Mouse (Mus musculus) induced T-regulatory cell, adult 2 months (primary cell): ENCODE measurements around the gene Sh3kbp1.
A peak's percentile ranks its signal among the peaks of the same experiment; 100 is the strongest.
"Not testable (repeated sequence)": the region's sequence is repeated elsewhere in the genome, so short reads cannot be mapped to it uniquely, and the experiment has no call there.

Experiments
- DNase-seq: peaks from one replicate; pipeline ENCODE4 v3.0.0-alpha.2; 2012; ENCODE audit warnings: low read depth

Sh3kbp1 gene

GRCm38 (mm10) chrX:159626907-159627587, at the start of gene Sh3kbp1:
Sh3kbp1 (plus strand) TSS chrX:159627272.
- peak; percentile 75 for DNase-seq

DNA sequence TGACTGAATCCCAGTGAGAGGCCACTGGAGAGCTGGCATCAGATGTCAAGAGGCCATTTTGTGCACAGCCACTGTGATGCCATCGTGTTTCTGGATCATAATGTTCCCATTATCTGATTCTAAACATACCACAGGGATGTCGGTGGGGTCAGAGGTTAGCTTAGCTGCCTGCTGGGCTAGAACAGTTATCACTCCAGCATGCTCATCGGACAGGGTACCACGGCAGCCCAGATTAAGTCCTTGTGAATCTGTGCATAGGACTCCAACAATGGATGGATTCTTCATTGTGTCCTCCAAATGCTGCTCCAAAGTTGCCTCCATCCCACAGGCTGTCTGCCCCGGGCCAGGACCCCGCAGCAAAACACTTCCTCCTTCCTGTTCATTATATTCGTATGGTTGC, 42.3 kb upstream of the Sh3kbp1 start:
- DNase-seq, result not testable (repeated sequence)

- DNase-seq, result no peak
These were observed 35.4 kb upstream of the Sh3kbp1 start for GRCm38 (mm10) chrX:159591633-159592032.

- no peak for DNase-seq
These were observed 29.6 kb upstream of the Sh3kbp1 start for GRCm38 (mm10) chrX:159597502-159597901.

DNA sequence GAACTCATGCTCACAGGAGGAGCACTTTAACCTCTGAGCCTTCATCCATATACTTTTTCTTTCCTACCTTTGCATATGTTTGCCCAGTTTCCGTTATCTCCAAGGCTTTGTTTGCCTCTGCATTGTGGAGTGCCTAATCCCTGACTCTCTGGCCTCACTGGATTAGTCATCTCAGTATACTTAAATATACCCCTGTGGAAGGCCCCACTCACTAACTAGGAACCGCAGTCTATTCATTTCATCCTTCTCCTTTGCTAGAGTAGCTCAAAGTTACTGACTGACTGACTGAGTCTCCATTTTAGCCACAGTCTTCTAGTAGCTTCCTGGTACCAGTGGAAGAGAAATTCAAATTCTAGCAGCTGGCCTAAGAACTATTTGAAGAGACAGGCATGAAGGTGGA, 22.2 kb upstream of the Sh3kbp1 start:
- DNase-seq, result no peak

DNA sequence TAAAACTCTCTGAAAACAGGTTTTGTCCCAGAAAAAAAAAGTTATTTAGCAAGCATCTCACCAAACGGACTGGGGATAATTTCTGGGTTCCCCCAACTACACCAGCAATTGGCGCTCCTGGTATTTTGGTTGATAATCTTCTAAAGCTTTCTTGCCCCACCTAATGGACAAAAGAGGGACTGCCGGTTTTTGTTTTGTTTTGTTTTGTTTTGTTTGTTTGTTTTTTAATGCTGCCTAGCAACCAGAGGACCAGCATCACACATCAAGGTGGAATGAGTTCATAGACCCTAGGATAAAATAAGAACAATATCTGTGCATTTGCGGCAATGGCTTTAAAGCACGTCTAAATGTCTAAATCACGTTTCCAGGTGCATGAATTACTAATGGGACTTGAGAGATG, 20.1 kb upstream of the Sh3kbp1 start:
- DNase-seq, result peak; percentile 90

DNA sequence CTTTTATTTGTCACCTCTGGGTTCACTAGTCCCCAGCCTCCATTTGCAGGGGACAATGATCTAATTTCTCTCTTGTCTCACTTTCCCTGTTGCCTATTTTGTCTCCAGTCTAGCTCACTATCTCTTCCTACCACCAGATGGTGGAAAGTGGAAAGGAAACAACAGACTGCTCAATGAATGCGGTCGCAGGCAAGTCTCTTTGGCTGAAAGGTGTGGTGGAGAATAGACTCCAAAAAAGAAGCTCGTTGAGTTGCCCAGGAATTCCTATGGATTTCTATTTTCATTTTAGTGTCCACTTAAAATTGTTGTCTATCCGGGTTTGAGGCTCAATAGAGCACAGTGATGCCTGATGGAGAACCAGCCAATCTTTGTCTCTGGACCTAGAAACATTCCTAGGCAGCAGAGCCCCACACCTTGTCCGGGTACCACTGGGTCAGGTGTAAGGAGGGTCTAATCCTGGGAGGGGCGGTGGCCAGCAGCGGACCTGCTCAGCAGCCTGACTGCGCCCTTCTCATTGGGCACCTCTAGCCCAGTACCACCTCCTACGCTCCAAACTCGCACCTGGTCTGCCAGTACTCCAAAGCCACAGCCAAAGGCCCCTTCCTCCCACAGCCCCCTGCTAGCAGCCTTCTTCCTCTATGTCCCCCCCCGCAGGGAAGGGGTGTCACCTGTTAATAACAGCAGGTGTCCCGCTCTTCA, 715 bp upstream of the Sh3kbp1 start:
- DNase-seq, result peak; percentile 66

GRCm38 (mm10) chrX:159627588-159628566, 805 bp downstream of the Sh3kbp1 start:
- DNase-seq, result peak; percentile 41

DNA sequence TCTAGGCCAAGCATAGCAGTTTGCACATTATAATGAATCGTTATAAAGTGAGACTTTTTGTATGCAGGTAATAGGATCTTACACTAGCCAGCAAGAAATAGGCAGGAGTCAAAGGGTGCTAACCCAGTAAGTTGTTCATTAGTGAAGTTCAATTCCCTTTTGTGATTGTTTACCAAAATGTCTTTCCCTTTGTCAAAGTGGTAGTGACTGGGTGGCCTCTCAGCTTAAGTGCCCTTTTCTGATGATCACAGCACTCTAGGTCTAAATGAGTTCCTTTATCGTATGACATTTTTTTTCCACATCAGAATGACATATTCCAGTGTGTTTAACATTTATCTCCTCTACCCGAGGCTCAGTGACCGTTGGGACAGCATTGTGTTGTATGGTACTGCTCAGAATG, 1.6 kb downstream of the Sh3kbp1 start:
- DNase-seq, result peak; percentile 22

GRCm38 (mm10) chrX:159629203-159629602, 2.1 kb downstream of the Sh3kbp1 start:
- DNase-seq, result no peak

DNA sequence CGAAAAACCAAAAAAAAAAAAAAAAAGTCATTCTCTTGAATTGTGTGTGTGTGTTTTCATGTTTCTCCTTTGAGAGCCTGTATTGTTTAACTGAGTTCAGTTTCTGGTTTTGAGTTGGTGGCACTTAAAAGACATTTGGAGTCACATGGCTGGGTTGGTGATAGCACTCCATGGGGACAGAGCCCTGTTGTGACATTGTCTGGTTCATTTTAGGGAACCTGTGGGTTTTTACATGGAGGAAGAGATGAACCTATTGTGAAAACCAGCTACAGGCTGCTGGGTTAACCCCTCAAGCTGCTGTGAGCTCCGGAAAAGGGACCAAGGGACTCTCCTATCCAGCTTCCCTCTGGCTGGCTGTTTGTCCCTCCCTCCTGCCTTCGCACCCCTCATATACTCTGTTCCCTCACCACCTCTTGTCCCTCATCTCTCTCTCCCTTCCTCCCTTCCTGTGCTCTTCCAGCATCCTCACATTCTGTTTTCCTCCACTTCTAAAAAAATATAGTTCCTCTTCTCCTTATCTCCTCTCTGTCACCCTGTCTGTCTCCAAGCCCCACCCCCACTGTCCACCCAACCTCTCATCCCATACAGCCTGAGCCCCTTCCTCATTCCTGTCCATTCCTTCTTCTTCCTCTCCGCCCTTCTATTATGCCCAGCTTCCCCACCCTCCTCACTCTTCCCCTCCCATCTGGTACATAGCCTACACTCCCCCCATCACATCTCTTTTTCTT, 11.6 kb downstream of the Sh3kbp1 start:
- DNase-seq, result no peak

DNA sequence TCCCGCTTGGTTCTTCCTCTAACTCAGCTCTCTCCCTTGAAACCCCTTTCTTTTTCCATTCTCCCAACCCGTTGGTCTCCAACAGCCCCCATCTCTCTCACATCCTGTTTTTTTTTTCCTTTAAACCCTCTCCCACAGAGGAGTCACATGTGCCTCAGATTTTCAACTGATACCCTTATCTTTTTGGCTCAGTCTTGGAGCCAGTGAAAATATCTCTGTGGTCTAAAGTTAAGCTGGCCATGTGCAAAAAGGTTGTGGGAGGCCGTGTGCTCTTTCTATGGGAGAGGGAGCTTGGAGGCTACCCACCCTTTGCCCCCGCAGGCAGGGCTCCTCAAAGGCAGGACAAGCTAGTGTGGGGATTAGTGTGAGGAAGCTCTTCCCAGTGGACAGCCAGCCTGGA, 12.9 kb downstream of the Sh3kbp1 start:
- no peak for DNase-seq

- no peak for DNase-seq
These were observed 18.2 kb downstream of the Sh3kbp1 start for GRCm38 (mm10) chrX:159645314-159645713.

- no peak for DNase-seq
These were observed 20.5 kb downstream of the Sh3kbp1 start for GRCm38 (mm10) chrX:159647564-159647963.

DNA sequence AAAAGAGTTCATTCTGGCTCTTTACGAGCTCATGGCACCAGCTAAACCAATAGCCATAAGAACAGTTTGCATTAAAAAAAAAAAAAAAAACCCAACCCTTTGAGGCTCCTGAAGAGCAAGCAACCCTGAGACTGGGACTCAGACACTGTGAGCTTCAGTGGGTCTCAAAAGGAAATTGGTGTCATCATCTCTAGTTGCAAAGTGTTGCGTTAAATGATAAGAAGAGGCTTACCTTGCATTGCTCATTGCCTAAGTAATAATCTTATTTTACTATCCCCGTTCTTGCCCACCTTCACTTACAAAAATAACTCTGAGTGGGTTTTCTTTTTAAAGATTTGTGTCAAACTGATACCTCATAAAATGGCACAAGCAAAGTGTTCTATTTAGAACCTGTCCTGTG, 21.5 kb downstream of the Sh3kbp1 start:
- no peak for DNase-seq

- DNase-seq, result no peak
These were observed 23.1 kb downstream of the Sh3kbp1 start for GRCm38 (mm10) chrX:159650130-159650678.

- no peak for DNase-seq
These were observed 23.7 kb downstream of the Sh3kbp1 start for GRCm38 (mm10) chrX:159650727-159651126.

GRCm38 (mm10) chrX:159671388-159671787, 44.3 kb downstream of the Sh3kbp1 start:
- DNase-seq, result peak; percentile 42

- DNase-seq, result peak; percentile 29
These were observed 45.4 kb downstream of the Sh3kbp1 start for GRCm38 (mm10) chrX:159672466-159672865.

- DNase-seq, result peak; percentile 72
These were observed 49.2 kb downstream of the Sh3kbp1 start for GRCm38 (mm10) chrX:159676242-159676641.

DNA sequence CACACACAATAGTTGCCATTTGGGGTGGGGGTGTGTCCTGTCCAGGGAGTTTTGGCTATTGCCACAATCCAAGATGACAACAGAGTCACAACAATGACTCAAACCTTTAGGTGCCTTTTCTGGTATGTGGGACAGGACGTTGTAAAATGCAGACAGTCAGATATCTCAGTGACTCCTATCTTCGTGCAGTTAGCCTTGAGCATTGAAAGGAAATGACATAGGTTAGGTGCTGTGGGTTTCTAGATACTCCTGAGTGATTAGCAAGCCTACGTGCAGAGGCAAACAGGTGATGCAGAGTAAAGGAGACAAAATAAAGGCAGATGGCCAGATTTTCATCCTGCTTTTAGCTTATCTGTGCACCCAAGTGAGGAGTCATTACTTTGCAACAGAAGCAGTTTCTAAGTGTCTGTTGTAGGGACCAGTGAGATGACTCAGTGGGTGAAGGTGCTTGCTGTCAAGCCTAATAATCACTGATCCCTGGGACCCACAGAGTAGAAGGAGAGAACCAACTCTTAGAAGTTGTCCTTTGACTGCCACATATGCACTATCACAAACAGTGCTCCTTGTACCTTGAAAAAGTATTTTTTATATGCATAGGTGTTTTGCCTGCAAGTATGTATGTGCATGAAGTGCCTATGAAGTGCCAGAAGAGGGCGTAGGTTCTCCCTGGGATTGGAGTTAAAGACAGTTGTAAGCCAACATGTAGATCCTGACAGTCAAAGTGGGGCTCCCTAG, 50.7 kb downstream of the Sh3kbp1 start:
- peak; percentile 87 for DNase-seq
